In genomic region chr2:180288966-180289365, GRCm38 (mm10) we compare ENCODE assay signal across 15 mouse cellular contexts. TPM values are rescaled to one million over a fixed set of nuclear protein-coding genes. Genes with fewer than 3 reads are reported as not detected.
DNase-seq lines count a peak whose midpoint lies in the region; ATAC-seq and TF ChIP-seq lines count a peak whose summit lies in the region.
"Had no signal": no experiment of that assay in that cellular context is flagged by ENCODE, and none has a peak within 500 bp of the region (broad histone marks: within the 10 kb centered on the region; RNA-seq: fewer than 3 reads in every experiment).

No protein-coding gene starts in this region.

- no peak for ATAC-seq in kidney, postnatal 0 days (replicated peaks; ENCODE audit: low FRiP score, low read depth)
- peak; percentile 66 for ATAC-seq in embryonic facial prominence, embryonic 14.5 days (ENCODE audit: low read depth)
- ATAC-seq: forebrain, embryonic 15.5 days; hindbrain, postnatal 0 days; Patski had no signal

- no peak for DNase-seq in kidney, postnatal 0 days (ENCODE audit: low spot score)
- no peak for DNase-seq in kidney, adult 8-10 months
- peak; percentile 43 for DNase-seq in ZHBTc4 (ENCODE audit: low read depth, low spot score)
- DNase-seq in embryonic facial prominence, embryonic 14.5 days (ENCODE audit: low spot score): no peak
- DNase-seq in right cerebral cortex, postnatal 4 days: no peak
- no peak for DNase-seq in urinary bladder, postnatal 4 days (ENCODE audit: low spot score in 2 of 2)
- DNase-seq: adrenal gland, postnatal 10 days; gastrocnemius, postnatal 36 days; layer of hippocampus, adult 9-11 months; thymus, postnatal 36 days had no signal

- no peak for TF ChIP-seq POLR2A in small intestine, adult 2 months (IDR thresholded peaks at IDR 0.05; ENCODE audit: low read depth, low read length)

- no peaks in the 10 kb centered on the region for H3K27me3 ChIP-seq in kidney, postnatal 0 days (ENCODE audit: insufficient read depth, low read length)
- no peaks in the 10 kb centered on the region for H3K27me3 ChIP-seq in embryonic facial prominence, embryonic 14.5 days (replicated peaks; ENCODE audit: control insufficient read depth, insufficient read depth, low read length)
- no peaks in the 10 kb centered on the region for H3K27me3 ChIP-seq in small intestine, adult 2 months (ENCODE audit: control insufficient read depth, insufficient read depth, low read length)
- H3K27me3 ChIP-seq: forebrain, embryonic 15.5 days had no signal

- no peaks in the 10 kb centered on the region for H3K9me3 ChIP-seq in kidney, postnatal 0 days (replicated peaks; ENCODE audit: low read length)
- H3K9me3 ChIP-seq in embryonic facial prominence, embryonic 14.5 days (ENCODE audit: control insufficient read depth, low read length): no peaks in the 10 kb centered on the region
- H3K9me3 ChIP-seq: forebrain, embryonic 15.5 days had no signal

- peak overlapping the region; percentile 64; the same call in 1 of the 2 replicates for H3K27ac ChIP-seq in kidney, postnatal 0 days
- peak overlapping the region; percentile 77; the same call in 1 of the 2 replicates for H3K27ac ChIP-seq in embryonic facial prominence, embryonic 14.5 days (replicated peaks; ENCODE audit: low read depth, low read length)
- H3K27ac ChIP-seq in small intestine, adult 2 months (ENCODE audit: insufficient read depth, low read depth, low read length): peak overlapping the region; percentile 45; the same call in 1 of the 2 replicates
- H3K27ac ChIP-seq: forebrain, embryonic 15.5 days; hindbrain, postnatal 0 days had no signal

- no peak for TF ChIP-seq CTCF in kidney, postnatal 0 days (IDR thresholded peaks at IDR 0.05; ENCODE audit: low read depth)
- TF ChIP-seq CTCF in small intestine, adult 2 months (IDR thresholded peaks at IDR 0.05; ENCODE audit: extremely low read depth, insufficient read length, insufficient replicate concordance, low read depth, low read length): no peak

- H3K4me3 ChIP-seq in kidney, postnatal 0 days (replicated peaks; ENCODE audit: low read depth, low read length): no peak overlapping the region
- peak overlapping the region; percentile 20; the same call in 1 of the 2 replicates for H3K4me3 ChIP-seq in embryonic facial prominence, embryonic 14.5 days (ENCODE audit: low read depth, low read length)
- H3K4me3 ChIP-seq in small intestine, adult 2 months (ENCODE audit: low read depth, low read length): peak overlapping the region; percentile 31; the same call in 1 of the 2 replicates
- H3K4me3 ChIP-seq: forebrain, embryonic 15.5 days had no signal

- no peaks in the 10 kb centered on the region for H3K36me3 ChIP-seq in kidney, postnatal 0 days (ENCODE audit: insufficient read depth, low read length)
- H3K36me3 ChIP-seq in embryonic facial prominence, embryonic 14.5 days (ENCODE audit: control insufficient read depth, insufficient read depth, low read length): no peaks in the 10 kb centered on the region
- H3K36me3 ChIP-seq in small intestine, adult 2 months (ENCODE audit: control insufficient read depth, insufficient read depth, low read length): no peaks in the 10 kb centered on the region
- H3K36me3 ChIP-seq: forebrain, embryonic 15.5 days had no signal

- no peak overlapping the region for H3K4me2 ChIP-seq in kidney, postnatal 0 days (ENCODE audit: low read length)
- H3K4me2 ChIP-seq in embryonic facial prominence, embryonic 14.5 days (ENCODE audit: low read depth, low read length): peak overlapping the region; percentile 38
- H3K4me2 ChIP-seq: forebrain, embryonic 15.5 days had no signal

- H3K4me1 ChIP-seq in kidney, postnatal 0 days (replicated peaks; ENCODE audit: insufficient read depth, low read length): no peaks in the 10 kb centered on the region
- no peaks in the 10 kb centered on the region for H3K4me1 ChIP-seq in embryonic facial prominence, embryonic 14.5 days (ENCODE audit: control insufficient read depth, insufficient read depth, low read length)
- peaks cover 32% of the 10 kb centered on the region for H3K4me1 ChIP-seq in small intestine, adult 2 months (ENCODE audit: control insufficient read depth, insufficient read depth, insufficient read length, low read length)
- H3K4me1 ChIP-seq: forebrain, embryonic 15.5 days had no signal

- H3K9ac ChIP-seq in kidney, postnatal 0 days (ENCODE audit: low read depth, low read length): no peak overlapping the region
- H3K9ac ChIP-seq in embryonic facial prominence, embryonic 14.5 days (ENCODE audit: low read depth, low read length): 0 out of 2 replicates have a peak overlapping the region, but pooled peaks have one; percentile 34
- H3K9ac ChIP-seq: forebrain, embryonic 15.5 days had no signal

- WGBS in kidney, postnatal 0 days: 37% methylated on average over 11 of the region's 11 CpGs
- WGBS in embryonic facial prominence, embryonic 14.5 days: 38% methylated on average over 11 of the region's 11 CpGs
- 42% methylated on average over 11 of the region's 11 CpGs for WGBS in small intestine, adult 2 months

RNA-seq across cellular contexts. Expression of gene Rbbp8nl, which starts 0.7 kb away (rescaled TPM):
- 0.29 and 0.33 TPM in 2 replicates for polyA plus RNA-seq in kidney, postnatal 0 days (2015; fragmentation: Nextera tagmentation; extraction: Ambion mirVana)
- polyA plus RNA-seq in embryonic facial prominence, embryonic 14.5 days (2014; fragmentation: Nextera tagmentation; extraction: Ambion mirVana): 0.81 and 0.84 TPM in 2 replicates
- polyA plus RNA-seq in small intestine, adult 2 months (2012; rRNA removed): 1.2 and 1.6 TPM in 2 replicates
- polyA plus RNA-seq: forebrain, embryonic 15.5 days; heart, postnatal 0 days; hindbrain, postnatal 0 days; Patski had no signal

RNA-seq across cellular contexts. Expression of gene Cables2, which starts 15.7 kb away (rescaled TPM):
- polyA plus RNA-seq in kidney, postnatal 0 days (2015; fragmentation: Nextera tagmentation; extraction: Ambion mirVana): 12.0 and 13.1 TPM in 2 replicates
- 16.5 and 17.4 TPM in 2 replicates for polyA plus RNA-seq in embryonic facial prominence, embryonic 14.5 days (2014; fragmentation: Nextera tagmentation; extraction: Ambion mirVana)
- polyA plus RNA-seq in small intestine, adult 2 months (2012; rRNA removed): 15.3 and 32.0 TPM in 2 replicates

RNA-seq across cellular contexts. Expression of gene Rps21, which starts 31.8 kb away (rescaled TPM):
- polyA plus RNA-seq in kidney, postnatal 0 days (2015; fragmentation: Nextera tagmentation; extraction: Ambion mirVana): 737 and 848 TPM in 2 replicates
- 689 and 787 TPM in 2 replicates for polyA plus RNA-seq in embryonic facial prominence, embryonic 14.5 days (2014; fragmentation: Nextera tagmentation; extraction: Ambion mirVana)
- 2,052 and 2,413 TPM in 2 replicates for polyA plus RNA-seq in small intestine, adult 2 months (2012; rRNA removed)

RNA-seq across cellular contexts. Expression of gene Gata5, which starts 45.5 kb away (rescaled TPM):
- 1.9 TPM in 2 replicates for polyA plus RNA-seq in kidney, postnatal 0 days (2015; fragmentation: Nextera tagmentation; extraction: Ambion mirVana)
- not detected in 2 replicates for polyA plus RNA-seq in embryonic facial prominence, embryonic 14.5 days (2014; fragmentation: Nextera tagmentation; extraction: Ambion mirVana)
- polyA plus RNA-seq in small intestine, adult 2 months (2012; rRNA removed): 36.0 and 121 TPM in 2 replicates
- polyA plus RNA-seq: forebrain, embryonic 15.5 days; hindbrain, postnatal 0 days; Patski had no signal
